Mouse (Mus musculus) hindbrain, embryonic 11.5 days (tissue): ENCODE data around the gene Rln1. TPM values are rescaled to one million over a fixed set of nuclear protein-coding genes. Genes with fewer than 3 reads are reported as not detected.

Experiments
- ATAC-seq: fragments of 200-750 bp; cut with Nextera tagmentation; 2 replicates; pipeline ENCODE4 v1.8.0; 2017; ENCODE audit warnings: mild to moderate bottlenecking, moderate TSS enrichment, moderate library complexity; ENCODE audit not compliant: low FRiP score
- DNase-seq: peaks from one replicate; pipeline ENCODE4 v3.0.0-alpha.2; 2015; ENCODE audit warnings: low spot score
- H3K27ac ChIP-seq: fragments of 300-500 bp; sonication (generic); 2 replicates; pipeline ENCODE4 v1.5.1; 2014; ENCODE audit warnings: mild to moderate bottlenecking, low read depth, low read length
- H3K27me3 ChIP-seq: fragments of 300-500 bp; sonication (generic); 2 replicates; pipeline ENCODE4 v1.6.1; 2014; ENCODE audit warnings: mild to moderate bottlenecking, low read length, moderate library complexity, mixed read lengths; ENCODE audit not compliant: control insufficient read depth, insufficient read depth
- H3K36me3 ChIP-seq: fragments of 300-500 bp; sonication (generic); 2 replicates; pipeline ENCODE4 v1.6.1; 2014; ENCODE audit warnings: mild to moderate bottlenecking, low read length, moderate library complexity, mixed read lengths; ENCODE audit not compliant: control insufficient read depth, insufficient read depth
- H3K4me1 ChIP-seq: fragments of 300-500 bp; sonication (generic); replicated peaks from 2 replicates; pipeline ENCODE4 v1.6.1; 2014; ENCODE audit warnings: low read length, mixed read lengths; ENCODE audit not compliant: control insufficient read depth, insufficient read depth
- H3K4me2 ChIP-seq: fragments of 300-500 bp; sonication (generic); replicated peaks from 2 replicates; pipeline ENCODE4 v1.6.1; 2014; ENCODE audit warnings: mild to moderate bottlenecking, low read depth, low read length
- H3K4me3 ChIP-seq: fragments of 300-500 bp; sonication (generic); 2 replicates; pipeline ENCODE4 v1.5.1; 2014; ENCODE audit warnings: low read depth, low read length
- H3K9ac ChIP-seq: fragments of 300-500 bp; sonication (generic); 2 replicates; pipeline ENCODE4 v1.6.1; 2014; ENCODE audit warnings: low read depth, low read length
- H3K9me3 ChIP-seq: fragments of 300-500 bp; sonication (generic); 2 replicates; pipeline ENCODE4 v1.6.1; 2016; ENCODE audit warnings: low read length; ENCODE audit not compliant: control insufficient read depth
- WGBS: fragments of 180-500 bp; shearing (Covaris S2); extraction: QIAGEN DNeasy Blood & Tissue Kit; methylation state at CpG from one replicate; pipeline ENCODE4 v1.1.7; 2014; 5-methylcytosine and 5-hydroxymethylcytosine counted together
- polyA plus RNA-seq: library from polyadenylated mRNA; unstranded; fragments of >200 nt; fragmentation: Nextera tagmentation; extraction: Ambion mirVana; gene quantifications from 2 replicates; pipeline ENCODE4 v1.2.1, GENCODE M21; 2014

Gene Rln1
- polyA plus RNA-seq, 1 experiment from 2014 or later = 0.32 TPM

DNA sequence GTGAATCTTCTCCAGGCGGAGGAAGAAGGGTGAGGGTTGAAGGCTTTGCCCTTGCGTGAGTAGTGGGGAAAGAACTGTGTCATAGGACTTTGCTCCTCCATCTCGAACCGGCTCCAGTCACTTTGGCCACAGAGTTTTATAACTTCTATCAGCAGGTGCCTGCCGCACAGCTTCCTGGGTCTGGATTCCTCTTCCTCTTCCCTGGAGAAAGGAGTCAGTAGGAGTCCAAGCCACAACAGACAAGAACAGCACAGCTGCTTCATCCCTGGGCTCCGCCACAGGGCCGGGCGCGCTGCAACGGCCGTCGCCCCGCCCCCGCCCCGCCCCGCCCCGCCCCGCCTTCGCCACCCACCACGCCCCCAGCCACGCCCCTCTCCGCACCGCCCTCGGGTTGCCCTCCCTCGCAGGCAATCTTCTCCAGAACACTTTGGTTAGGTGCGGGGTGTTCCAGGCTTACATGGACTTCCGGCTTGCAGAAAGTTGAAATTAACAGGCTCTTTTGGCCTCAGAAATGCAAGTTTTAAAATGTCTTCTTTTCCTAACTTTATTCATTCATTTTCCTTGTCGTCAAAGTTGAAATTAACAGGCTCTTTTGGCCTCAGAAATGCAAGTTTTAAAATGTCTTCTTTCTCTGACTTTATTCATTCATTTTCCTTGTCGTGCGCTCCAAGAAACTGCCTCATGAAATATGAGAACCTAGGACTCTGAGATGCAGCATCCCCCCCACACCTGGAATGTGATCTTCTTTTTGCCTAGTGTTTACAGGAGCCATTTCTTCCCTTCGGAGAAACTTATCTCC is 9.2 kb downstream of the Rln1 start, which contains the start of gene Insl6:
Gene Insl6, minus strand, starts transcription at position 304 of the 799 bp plus-strand sequence.
- DNase-seq (peak; percentile 77), ATAC-seq (peak; percentile 92)
- H3K4me1 ChIP-seq = no peaks in the 10 kb centered on the region
- peak within 1 kb of the TSS; percentile 46 for H3K4me2 ChIP-seq
- H3K9me3 ChIP-seq = no peaks in the 10 kb centered on the region
- no peaks in the 10 kb centered on the region for H3K27me3 ChIP-seq
- no peak within 1 kb of the TSS for H3K27ac ChIP-seq
- H3K4me3 ChIP-seq = peak within 1 kb of the TSS; percentile 16
- WGBS = 6% methylated on average over 29 of the region's 31 CpGs
- no peaks in the 10 kb centered on the region for H3K36me3 ChIP-seq
- no peak within 1 kb of the TSS; the same call in 1 of the 2 replicates for H3K9ac ChIP-seq

DNA sequence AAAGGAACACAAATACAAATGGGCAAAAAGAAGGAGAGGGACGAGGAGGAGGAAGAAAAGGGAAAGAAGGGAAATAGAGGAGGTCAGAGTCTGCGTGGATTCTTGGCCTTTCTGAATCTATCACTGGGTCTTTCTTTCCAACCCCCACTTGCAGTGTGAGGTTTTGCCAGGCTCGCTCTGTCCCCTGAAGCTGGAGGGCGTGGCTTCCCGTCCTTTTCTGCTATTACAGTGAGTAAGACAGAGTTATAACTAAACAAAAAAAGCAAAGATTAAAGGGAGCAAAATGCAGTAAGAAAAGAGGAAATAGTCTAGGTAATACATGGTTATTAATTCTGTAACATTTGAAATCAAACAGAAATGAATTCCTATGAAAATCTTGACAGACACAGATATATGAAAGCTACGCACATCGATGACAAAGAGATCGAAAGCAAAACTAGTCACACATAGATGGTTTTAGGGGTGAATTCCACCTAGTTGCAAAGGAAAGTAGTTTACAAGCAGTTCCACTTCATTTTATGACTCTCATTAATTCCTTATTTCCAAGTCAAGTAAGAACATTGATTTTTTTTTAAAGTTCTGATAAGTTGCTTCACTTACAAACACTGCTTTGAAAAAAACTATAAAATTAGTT is 10.9 kb downstream of the Rln1 start:
- no peak for ATAC-seq
- 77% methylated on average over 8 of the region's 8 CpGs for WGBS

DNA sequence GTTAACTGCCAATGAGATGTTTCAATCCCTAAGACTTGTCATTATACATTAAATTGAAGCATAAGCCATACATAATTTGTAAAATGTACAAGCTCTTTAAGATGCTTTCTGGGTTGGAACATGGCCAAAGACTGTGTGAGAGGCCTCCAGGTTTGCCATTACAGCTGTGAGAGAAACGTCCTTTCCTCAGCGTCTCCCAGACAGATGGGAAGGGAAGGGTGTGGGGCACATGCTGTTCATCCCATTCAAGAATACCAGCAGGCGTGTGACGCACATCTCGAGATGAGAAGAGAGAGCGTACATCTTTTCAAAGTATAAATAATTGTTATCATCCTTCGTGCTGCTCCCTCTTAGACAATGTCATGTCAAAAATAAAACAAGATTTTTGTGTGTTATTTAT is 21.8 kb downstream of the Rln1 start:
- 64% methylated on average over 7 of the region's 7 CpGs for WGBS

More for the DNA sequence above, 10.9 kb downstream of the Rln1 start:
- no peak for DNase-seq
- Histone ChIP-seq H3K4me3 (no peak overlapping the region), H3K4me1 (no peaks in the 10 kb centered on the region), H3K9me3 (no peaks in the 10 kb centered on the region), H3K27me3 (no peaks in the 10 kb centered on the region), H3K4me2 (no peak overlapping the region), H3K36me3 (no peaks in the 10 kb centered on the region), H3K9ac (no peak overlapping the region), H3K27ac (no peak overlapping the region)

DNA sequence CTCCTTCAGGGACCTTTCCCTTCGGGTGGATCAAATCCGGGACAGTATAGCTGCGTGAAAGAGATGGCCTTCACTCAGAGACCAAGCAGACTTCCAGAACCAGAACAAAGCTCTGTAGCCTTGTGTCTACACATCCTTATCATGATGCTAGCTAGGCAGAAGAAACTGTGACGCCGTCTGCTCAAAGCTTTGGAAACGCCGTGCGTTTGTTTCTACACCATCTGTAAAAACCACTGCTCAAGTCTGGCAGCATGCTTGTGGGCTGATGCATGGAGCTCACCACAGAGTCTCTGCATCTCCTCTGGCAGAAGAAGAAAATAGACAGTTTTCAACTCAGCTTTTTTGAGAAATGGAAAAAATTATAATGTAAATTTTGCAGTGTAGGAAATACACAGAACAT is 22.7 kb downstream of the Rln1 start:
- Histone ChIP-seq H3K9me3 (no peaks in the 10 kb centered on the region; the same call in 1 of the 2 replicates), H3K27me3 (no peaks in the 10 kb centered on the region), H3K4me2 (no peak overlapping the region), H3K27ac (no peak overlapping the region), H3K36me3 (no peaks in the 10 kb centered on the region), H3K4me3 (no peak overlapping the region), H3K9ac (no peak overlapping the region), H3K4me1 (no peaks in the 10 kb centered on the region)
- 93% methylated on average over 8 of the region's 8 CpGs for WGBS
- DNase-seq = no peak
- no peak for ATAC-seq

More for the DNA sequence above, 21.8 kb downstream of the Rln1 start:
- DNase-seq = no peak
- no peaks in the 10 kb centered on the region for H3K36me3 ChIP-seq
- H3K27ac ChIP-seq = no peak overlapping the region
- no peaks in the 10 kb centered on the region for H3K27me3 ChIP-seq
- H3K4me3 ChIP-seq = no peak overlapping the region
- H3K9ac ChIP-seq = no peak overlapping the region
- no peaks in the 10 kb centered on the region for H3K4me1 ChIP-seq
- no peak overlapping the region for H3K4me2 ChIP-seq
- no peak for ATAC-seq
- H3K9me3 ChIP-seq = no peaks in the 10 kb centered on the region; the same call in 1 of the 2 replicates

DNA sequence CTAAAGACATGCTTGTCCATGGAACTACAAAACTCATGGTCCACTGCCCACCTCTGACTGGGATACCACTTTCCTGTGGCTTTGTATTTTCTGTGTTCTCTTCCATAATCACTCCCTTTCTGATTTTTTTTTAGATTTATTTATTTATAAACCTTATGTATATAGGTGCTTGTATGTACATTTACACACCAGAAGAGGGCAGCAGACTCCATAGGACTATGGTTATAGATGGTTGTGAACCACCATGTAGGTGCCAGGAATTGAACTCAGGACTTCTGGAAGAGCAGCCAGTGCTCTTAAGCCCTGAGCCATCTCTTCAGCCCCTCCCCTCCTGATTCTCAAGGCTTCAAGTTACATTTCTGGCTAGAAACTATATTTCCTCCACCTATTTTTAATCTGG is 25.6 kb downstream of the Rln1 start:
- Histone ChIP-seq H3K4me2 (no peak overlapping the region), H3K4me3 (no peak overlapping the region), H3K27ac (no peak overlapping the region), H3K36me3 (no peaks in the 10 kb centered on the region), H3K9ac (no peak overlapping the region), H3K27me3 (no peaks in the 10 kb centered on the region), H3K4me1 (no peaks in the 10 kb centered on the region), H3K9me3 (no peaks in the 10 kb centered on the region)
- DNase-seq = no peak
- ATAC-seq = no peak

DNA sequence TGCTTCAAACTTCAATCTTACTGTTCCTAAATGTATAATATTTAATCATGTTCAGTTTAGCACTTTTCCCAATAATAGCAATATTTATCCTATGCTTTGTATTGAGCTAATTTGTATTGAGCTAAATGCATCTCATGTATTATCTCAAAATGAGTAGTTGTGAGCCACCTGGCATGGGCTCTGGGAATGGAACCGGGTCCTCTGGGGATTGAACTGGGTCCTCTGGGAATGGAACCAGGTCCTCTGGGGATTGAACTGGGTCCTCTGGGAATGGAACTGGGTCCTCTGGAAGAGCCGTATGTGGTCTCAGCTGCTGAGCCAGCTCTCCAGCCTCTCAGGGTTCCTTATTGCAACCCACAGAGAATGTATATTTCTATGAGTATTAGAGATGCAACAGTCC is 32.4 kb downstream of the Rln1 start:
- WGBS = 89% methylated on average over 2 of the region's 2 CpGs
- DNase-seq (no peak), ATAC-seq (no peak)
- no peaks in the 10 kb centered on the region for H3K9me3 ChIP-seq
- no peak overlapping the region for H3K27ac ChIP-seq
- no peaks in the 10 kb centered on the region for H3K36me3 ChIP-seq
- no peak overlapping the region for H3K4me2 ChIP-seq
- no peak overlapping the region for H3K9ac ChIP-seq
- no peaks in the 10 kb centered on the region for H3K4me1 ChIP-seq
- no peak overlapping the region for H3K4me3 ChIP-seq
- H3K27me3 ChIP-seq = no peaks in the 10 kb centered on the region

DNA sequence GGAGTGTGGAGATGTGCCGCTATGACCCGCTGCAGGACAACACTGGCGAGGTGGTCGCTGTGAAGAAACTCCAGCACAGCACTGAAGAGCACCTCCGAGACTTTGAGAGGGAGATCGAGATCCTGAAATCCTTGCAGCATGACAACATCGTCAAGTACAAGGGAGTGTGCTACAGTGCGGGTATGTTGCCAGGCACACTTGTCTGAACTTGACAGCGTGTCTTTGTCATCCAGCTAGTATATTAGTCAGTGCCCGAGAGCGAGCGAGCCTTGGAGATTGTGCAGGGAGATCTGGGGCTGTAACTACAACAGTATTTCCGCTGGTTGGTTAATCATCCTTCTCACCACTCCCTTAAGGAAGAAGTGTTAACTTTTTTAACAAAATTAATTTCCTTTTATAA is 33.6 kb downstream of the Rln1 start:
- ATAC-seq (no peak), DNase-seq (no peak)
- Histone ChIP-seq H3K36me3 (no peaks in the 10 kb centered on the region), H3K9ac (no peak overlapping the region), H3K4me2 (no peak overlapping the region), H3K9me3 (no peaks in the 10 kb centered on the region), H3K27ac (no peak overlapping the region), H3K4me3 (no peak overlapping the region), H3K27me3 (no peaks in the 10 kb centered on the region), H3K4me1 (no peaks in the 10 kb centered on the region)
- WGBS = 93% methylated on average over 13 of the region's 13 CpGs

DNA sequence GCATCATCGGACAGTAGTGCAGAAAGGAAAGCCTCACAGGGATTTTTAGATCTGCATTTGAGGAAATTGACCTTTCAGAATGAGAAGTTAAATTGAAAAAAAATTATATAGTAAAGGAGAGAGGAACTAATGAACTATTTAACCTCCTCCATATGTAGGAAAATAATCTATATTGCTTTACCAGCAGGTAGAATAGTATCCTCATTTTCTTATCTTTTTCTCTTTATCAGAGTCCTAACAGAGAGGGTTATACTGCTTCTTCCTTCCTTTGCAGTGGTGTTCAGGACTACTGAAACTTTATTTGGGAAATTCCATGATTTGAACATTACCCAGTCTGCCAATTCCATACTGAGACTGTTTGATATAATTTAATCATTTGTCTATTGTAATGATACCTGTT is 37.1 kb downstream of the Rln1 start:
- no peaks in the 10 kb centered on the region for H3K4me1 ChIP-seq
- H3K27me3 ChIP-seq = no peaks in the 10 kb centered on the region
- no peak overlapping the region for H3K4me3 ChIP-seq
- DNase-seq = no peak
- WGBS = 98% methylated on average over 1 of the region's 1 CpGs
- H3K9ac ChIP-seq = no peak overlapping the region
- H3K4me2 ChIP-seq = no peak overlapping the region
- H3K9me3 ChIP-seq = no peaks in the 10 kb centered on the region
- H3K36me3 ChIP-seq = no peaks in the 10 kb centered on the region
- ATAC-seq = no peak
- H3K27ac ChIP-seq = no peak overlapping the region

DNA sequence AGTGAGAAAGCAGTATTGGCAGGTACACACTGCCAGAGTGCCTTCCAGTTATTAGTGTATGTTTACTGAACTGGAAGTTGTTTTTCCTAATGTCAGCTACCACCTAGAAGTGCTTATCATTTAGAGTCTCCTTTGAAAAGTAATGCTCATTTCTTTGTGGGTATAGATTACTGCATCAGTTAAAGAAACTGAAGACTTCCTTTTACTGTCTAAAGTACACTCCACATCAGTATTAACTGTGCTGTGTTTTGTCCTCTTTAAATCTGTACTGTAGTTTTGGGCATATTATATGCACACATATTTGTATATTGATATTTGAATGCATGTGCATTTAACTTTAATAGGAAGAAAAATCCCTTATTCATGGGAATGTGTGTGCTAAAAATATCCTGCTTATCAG is 38.3 kb downstream of the Rln1 start:
- no peak overlapping the region for H3K4me3 ChIP-seq
- no peak overlapping the region for H3K4me2 ChIP-seq
- no peaks in the 10 kb centered on the region for H3K36me3 ChIP-seq
- ATAC-seq (no peak), DNase-seq (no peak)
- no peaks in the 10 kb centered on the region for H3K9me3 ChIP-seq
- H3K9ac ChIP-seq = no peak overlapping the region
- H3K4me1 ChIP-seq = no peaks in the 10 kb centered on the region
- H3K27ac ChIP-seq = no peak overlapping the region
- H3K27me3 ChIP-seq = no peaks in the 10 kb centered on the region
